Mouse (Mus musculus): ENCODE data around the gene Sgpl1. TPM values are rescaled to one million over a fixed set of nuclear protein-coding genes. Genes with fewer than 3 reads are reported as not detected.
"Not testable (repeated sequence)": the region's sequence is repeated elsewhere in the genome, so short reads cannot be mapped to it uniquely, and the experiment has no call there.

The Sgpl1 gene
- polyA plus RNA-seq, 2 experiments = 60.6 to 81.0 TPM

- H3K27me3 ChIP-seq (ENCODE audit: control insufficient read depth, insufficient read depth, low read length) = no peaks in the 10 kb centered on the region
- ATAC-seq (ENCODE audit: low FRiP score, low read depth) (no peak), DNase-seq (ENCODE audit: low spot score) (no peak)
- no peak overlapping the region for H3K4me2 ChIP-seq (replicated peaks; ENCODE audit: low read depth, low read length, severe bottlenecking)
- no peaks in the 10 kb centered on the region for H3K4me1 ChIP-seq (ENCODE audit: control insufficient read depth, insufficient read depth, low read length)
- no peak for TF ChIP-seq POLR2A (IDR thresholded peaks at IDR 0.05; ENCODE audit: borderline replicate concordance, extremely low read depth, insufficient read depth, insufficient read length)
- no peak overlapping the region for H3K9ac ChIP-seq (ENCODE audit: low read depth, low read length, severe bottlenecking)
- H3K4me3 ChIP-seq (replicated peaks; ENCODE audit: low read length) = no peak overlapping the region
- WGBS = 87% methylated on average over 4 of the region's 4 CpGs
- H3K9me3 ChIP-seq (ENCODE audit: control insufficient read depth, low read length) = no peaks in the 10 kb centered on the region
- peaks cover 14% of the 10 kb centered on the region for H3K36me3 ChIP-seq (ENCODE audit: control insufficient read depth, insufficient read depth, low read length)
- H3K27ac ChIP-seq (replicated peaks; ENCODE audit: low read depth, low read length) = no peak overlapping the region
Observed at GRCm38 (mm10) chr10:61134041-61134440, 13.5 kb downstream of the Sgpl1 start.

DNA sequence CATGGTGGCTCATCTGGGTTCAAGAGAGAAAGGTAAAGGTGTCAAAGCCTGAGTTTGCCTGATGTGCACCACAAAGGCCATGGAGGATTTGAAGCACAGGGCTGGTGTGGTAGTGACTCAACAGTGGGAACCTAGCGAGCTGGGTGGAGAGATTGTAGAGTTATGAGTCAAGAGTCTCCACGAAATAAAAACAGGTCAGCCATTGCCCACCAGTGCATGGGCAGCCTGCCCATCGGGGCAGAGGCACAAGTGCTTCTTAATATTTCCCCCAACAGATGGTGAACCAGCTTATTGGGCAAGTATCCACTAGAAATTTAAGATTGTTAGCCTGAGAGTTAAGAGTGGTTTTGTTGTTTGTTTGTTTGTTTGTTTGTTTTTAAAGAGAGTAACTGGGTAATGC, 16.5 kb downstream of the Sgpl1 start:
- 54% methylated on average over 3 of the region's 3 CpGs for WGBS
- Histone ChIP-seq H3K4me2 (replicated peaks; ENCODE audit: low read depth, low read length, severe bottlenecking) (no peak overlapping the region), H3K36me3 (ENCODE audit: control insufficient read depth, insufficient read depth, low read length) (peaks cover 15% of the 10 kb centered on the region; the same call in 1 of the 2 replicates), H3K27ac (replicated peaks; ENCODE audit: low read depth, low read length) (no peak overlapping the region), H3K4me3 (replicated peaks; ENCODE audit: low read length) (no peak overlapping the region), H3K9me3 (ENCODE audit: control insufficient read depth, low read length) (no peaks in the 10 kb centered on the region), H3K27me3 (ENCODE audit: control insufficient read depth, insufficient read depth, low read length) (no peaks in the 10 kb centered on the region), H3K9ac (ENCODE audit: low read depth, low read length, severe bottlenecking) (no peak overlapping the region), H3K4me1 (ENCODE audit: control insufficient read depth, insufficient read depth, low read length) (no peaks in the 10 kb centered on the region)
- ATAC-seq (ENCODE audit: low FRiP score, low read depth) = no peak
- no peak for DNase-seq (ENCODE audit: low spot score)
- TF ChIP-seq POLR2A (IDR thresholded peaks at IDR 0.05; ENCODE audit: borderline replicate concordance, extremely low read depth, insufficient read depth, insufficient read length) = no peak

GRCm38 (mm10) chr10:61128701-61129365, 18.7 kb downstream of the Sgpl1 start:
- no peaks in the 10 kb centered on the region for H3K4me1 ChIP-seq (ENCODE audit: control insufficient read depth, insufficient read depth, low read length)
- DNase-seq (ENCODE audit: low spot score) (no peak), ATAC-seq (ENCODE audit: low FRiP score, low read depth) (no peak)
- WGBS = 83% methylated on average over 1 of the region's 1 CpGs
- TF ChIP-seq POLR2A (IDR thresholded peaks at IDR 0.05; ENCODE audit: borderline replicate concordance, extremely low read depth, insufficient read depth, insufficient read length) = no peak
- H3K9ac ChIP-seq (ENCODE audit: low read depth, low read length, severe bottlenecking) = no peak overlapping the region
- H3K27me3 ChIP-seq (ENCODE audit: control insufficient read depth, insufficient read depth, low read length) = no peaks in the 10 kb centered on the region
- H3K27ac ChIP-seq (replicated peaks; ENCODE audit: low read depth, low read length) = no peak overlapping the region
- no peaks in the 10 kb centered on the region for H3K9me3 ChIP-seq (ENCODE audit: control insufficient read depth, low read length)
- H3K36me3 ChIP-seq (ENCODE audit: control insufficient read depth, insufficient read depth, low read length) = peaks cover 11% of the 10 kb centered on the region; the same call in 1 of the 2 replicates
- H3K4me3 ChIP-seq (replicated peaks; ENCODE audit: low read length) = no peak overlapping the region
- H3K4me2 ChIP-seq (replicated peaks; ENCODE audit: low read depth, low read length, severe bottlenecking) = no peak overlapping the region

- Histone ChIP-seq H3K4me2 (replicated peaks; ENCODE audit: low read depth, low read length, severe bottlenecking) (no peak overlapping the region), H3K4me3 (replicated peaks; ENCODE audit: low read length) (no peak overlapping the region), H3K4me1 (ENCODE audit: control insufficient read depth, insufficient read depth, low read length) (no peaks in the 10 kb centered on the region), H3K9me3 (ENCODE audit: control insufficient read depth, low read length) (no peaks in the 10 kb centered on the region), H3K36me3 (ENCODE audit: control insufficient read depth, insufficient read depth, low read length) (peaks cover 20% of the 10 kb centered on the region), H3K27me3 (ENCODE audit: control insufficient read depth, insufficient read depth, low read length) (no peaks in the 10 kb centered on the region), H3K9ac (ENCODE audit: low read depth, low read length, severe bottlenecking) (no peak overlapping the region), H3K27ac (replicated peaks; ENCODE audit: low read depth, low read length) (no peak overlapping the region)
- DNase-seq (ENCODE audit: low spot score) (no peak), ATAC-seq (ENCODE audit: low FRiP score, low read depth) (no peak)
- no peak for TF ChIP-seq POLR2A (IDR thresholded peaks at IDR 0.05; ENCODE audit: borderline replicate concordance, extremely low read depth, insufficient read depth, insufficient read length)
- WGBS = 94% methylated on average over 2 of the region's 2 CpGs
Observed at GRCm38 (mm10) chr10:61124462-61124861, 23.0 kb downstream of the Sgpl1 start.

DNA sequence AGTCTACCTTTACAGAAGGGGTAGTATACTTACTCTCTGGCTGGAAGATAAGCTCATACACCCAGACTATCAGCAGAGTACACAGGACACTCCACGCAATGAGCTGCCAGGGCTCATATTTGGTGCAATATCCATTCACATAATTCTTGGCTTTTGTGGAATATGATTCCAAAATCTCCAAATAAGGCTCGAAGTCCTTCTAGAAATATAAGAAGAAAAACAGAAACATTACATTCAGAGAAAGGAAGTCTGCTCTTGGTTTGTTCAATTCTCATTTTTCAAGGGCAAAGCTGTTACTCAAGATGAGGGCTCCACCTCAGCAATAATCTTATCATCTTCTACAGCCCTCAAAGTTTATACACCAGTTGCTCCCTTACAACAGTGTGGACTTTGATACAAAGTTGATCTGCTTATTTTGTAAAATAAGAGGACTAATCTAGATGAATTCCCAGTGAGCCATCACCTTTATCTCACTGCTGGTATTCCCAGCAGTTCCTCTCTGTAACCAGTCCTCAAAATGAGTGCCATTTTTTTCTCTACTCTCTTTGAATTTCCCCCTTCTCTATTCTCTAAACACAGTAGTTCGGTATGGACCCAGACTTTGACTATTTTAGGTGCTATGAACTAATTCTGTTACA, 24.1 kb downstream of the Sgpl1 start:
- no peak for TF ChIP-seq POLR2A (IDR thresholded peaks at IDR 0.05; ENCODE audit: borderline replicate concordance, extremely low read depth, insufficient read depth, insufficient read length)
- H3K9ac ChIP-seq (ENCODE audit: low read depth, low read length, severe bottlenecking) = no peak overlapping the region
- H3K9me3 ChIP-seq (ENCODE audit: control insufficient read depth, low read length) = no peaks in the 10 kb centered on the region
- H3K4me1 ChIP-seq (ENCODE audit: control insufficient read depth, insufficient read depth, low read length) = no peaks in the 10 kb centered on the region
- DNase-seq (ENCODE audit: low spot score) (no peak), ATAC-seq (ENCODE audit: low FRiP score, low read depth) (no peak)
- peaks cover 28% of the 10 kb centered on the region for H3K36me3 ChIP-seq (ENCODE audit: control insufficient read depth, insufficient read depth, low read length)
- no peaks in the 10 kb centered on the region for H3K27me3 ChIP-seq (ENCODE audit: control insufficient read depth, insufficient read depth, low read length)
- no peak overlapping the region for H3K4me3 ChIP-seq (replicated peaks; ENCODE audit: low read length)
- no peak overlapping the region for H3K4me2 ChIP-seq (replicated peaks; ENCODE audit: low read depth, low read length, severe bottlenecking)
- no peak overlapping the region for H3K27ac ChIP-seq (replicated peaks; ENCODE audit: low read depth, low read length)
- WGBS = 83% methylated on average over 3 of the region's 3 CpGs

DNA sequence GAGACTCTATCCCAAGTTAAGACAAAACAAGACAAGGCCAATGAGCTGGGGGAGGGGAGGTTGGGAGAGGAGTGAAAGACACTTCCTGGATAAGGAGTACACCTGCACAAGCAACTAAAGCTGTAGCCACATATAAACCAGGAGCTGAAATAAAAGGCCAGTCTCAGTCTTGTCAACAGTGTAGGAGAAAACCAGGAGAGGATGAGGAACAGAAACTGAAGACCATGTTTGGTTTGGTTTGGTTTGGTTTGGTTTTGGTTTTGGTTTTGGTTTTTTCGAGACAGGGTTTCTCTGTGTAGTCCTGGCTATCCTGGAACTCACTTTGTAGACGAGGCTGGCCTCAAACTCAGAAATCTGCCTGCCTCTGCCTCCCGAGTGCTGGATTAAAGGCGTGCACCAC, 25.8 kb downstream of the Sgpl1 start:
- H3K4me2 ChIP-seq (replicated peaks; ENCODE audit: low read depth, low read length, severe bottlenecking) = not testable (repeated sequence)

More for the DNA sequence above, 25.8 kb downstream of the Sgpl1 start:
- H3K36me3 ChIP-seq (ENCODE audit: control insufficient read depth, insufficient read depth, low read length) = peaks cover 30% of the 10 kb centered on the region
- not testable (repeated sequence) for DNase-seq (ENCODE audit: low spot score); H3K27ac ChIP-seq (replicated peaks; ENCODE audit: low read depth, low read length); H3K27me3 ChIP-seq (ENCODE audit: control insufficient read depth, insufficient read depth, low read length); H3K9me3 ChIP-seq (ENCODE audit: control insufficient read depth, low read length); H3K9ac ChIP-seq (ENCODE audit: low read depth, low read length, severe bottlenecking); H3K4me3 ChIP-seq (replicated peaks; ENCODE audit: low read length); H3K4me1 ChIP-seq (ENCODE audit: control insufficient read depth, insufficient read depth, low read length); ATAC-seq (ENCODE audit: low FRiP score, low read depth)
- WGBS = 93% methylated on average over 4 of the region's 4 CpGs

All from limb, embryonic 14.5 days (tissue).